Mouse (Mus musculus) embryonic facial prominence, embryonic 12.5 days (tissue): ENCODE measurements at regions not wholly inside any gene's neighbourhood (a gene's known extent, or its start where the extent isn't known, plus 50 kb on each side); places are given as distances from the start of the nearest gene placed in this dataset.

ENCODE experiments used
- ATAC-seq: fragments of 200-750 bp; cut with Nextera tagmentation; 2 replicates; pipeline ENCODE4 v1.8.0; 2017; ENCODE audit not compliant: insufficient number of reproducible peaks, insufficient read depth, low FRiP score, low TSS enrichment
- H3K27ac ChIP-seq: fragments of 300-500 bp; sonication (generic); 2 replicates; pipeline ENCODE4 v1.5.1; 2016; ENCODE audit warnings: mild to moderate bottlenecking
- H3K27me3 ChIP-seq: fragments of 300-500 bp; sonication (generic); 2 replicates; pipeline ENCODE4 v1.6.1; 2016; ENCODE audit warnings: mild to moderate bottlenecking, moderate library complexity
- H3K36me3 ChIP-seq: fragments of 300-500 bp; sonication (generic); 2 replicates; pipeline ENCODE4 v1.6.1; 2016; ENCODE audit warnings: mild to moderate bottlenecking
- H3K4me1 ChIP-seq: fragments of 300-500 bp; sonication (generic); 2 replicates; pipeline ENCODE4 v1.6.1; 2016
- H3K4me2 ChIP-seq: fragments of 300-500 bp; sonication (generic); replicated peaks from 2 replicates; pipeline ENCODE4 v1.6.1; 2016; ENCODE audit warnings: mild to moderate bottlenecking, moderate library complexity
- H3K4me3 ChIP-seq: fragments of 300-500 bp; sonication (generic); 2 replicates; pipeline ENCODE4 v1.5.1; 2016; ENCODE audit warnings: mild to moderate bottlenecking
- H3K9ac ChIP-seq: fragments of 300-500 bp; sonication (generic); 2 replicates; pipeline ENCODE4 v1.6.1; 2016; ENCODE audit warnings: mild to moderate bottlenecking, moderate library complexity
- H3K9me3 ChIP-seq: fragments of 300-500 bp; sonication (generic); 2 replicates; pipeline ENCODE4 v1.6.1; 2016; ENCODE audit warnings: mild to moderate bottlenecking, moderate library complexity
- WGBS: fragments of 180-500 bp; shearing (Covaris S2); methylation state at CpG from one replicate; pipeline ENCODE4 v1.1.7; 2016; 5-methylcytosine and 5-hydroxymethylcytosine counted together

GRCm38 (mm10) chr6:145310601-145311000, 60.6 kb upstream of the Kras start:
- Histone ChIP-seq H3K27me3 (no peaks in the 10 kb centered on the region), H3K4me1 (no peaks in the 10 kb centered on the region), H3K9me3 (no peaks in the 10 kb centered on the region), H3K4me2 (no peak overlapping the region), H3K36me3 (no peaks in the 10 kb centered on the region), H3K27ac (no peak overlapping the region), H3K9ac (no peak overlapping the region), H3K4me3 (no peak overlapping the region)
- ATAC-seq: no peak
- 42% methylated on average over 6 of the region's 6 CpGs for whole genome bisulfite sequencing

GRCm38 (mm10) chr6:145309025-145309424, 59.0 kb upstream of the Kras start:
- Histone ChIP-seq H3K9me3 (no peaks in the 10 kb centered on the region), H3K4me3 (no peak overlapping the region), H3K4me2 (no peak overlapping the region), H3K36me3 (no peaks in the 10 kb centered on the region), H3K9ac (no peak overlapping the region), H3K27me3 (no peaks in the 10 kb centered on the region), H3K27ac (no peak overlapping the region), H3K4me1 (no peaks in the 10 kb centered on the region)
- no peak for ATAC-seq
- WGBS: 86% methylated on average over 3 of the region's 3 CpGs

DNA sequence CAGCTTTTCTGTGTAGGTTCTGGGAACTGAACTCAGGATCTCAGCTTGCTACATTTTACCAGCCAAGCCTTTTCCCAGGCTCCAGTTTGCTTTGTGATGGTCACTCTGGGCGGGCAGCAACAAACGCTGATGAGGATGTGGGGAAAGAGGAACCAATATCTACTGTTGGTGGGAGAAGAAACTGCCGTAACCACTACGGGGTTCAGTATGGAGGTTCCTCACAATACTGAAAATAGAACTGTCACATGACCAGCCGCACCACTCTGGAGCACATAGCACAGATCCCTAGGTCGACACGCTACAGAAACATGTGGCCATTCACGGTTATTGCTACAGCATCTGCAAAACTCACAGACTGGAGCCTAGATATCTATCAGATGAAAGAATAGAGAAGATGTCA, 57.2 kb upstream of the Kras start:
- no peak overlapping the region for H3K4me2 ChIP-seq
- H3K27ac ChIP-seq: no peak overlapping the region
- H3K4me1 ChIP-seq: no peaks in the 10 kb centered on the region; the same call in 1 of the 2 replicates
- no peaks in the 10 kb centered on the region for H3K27me3 ChIP-seq
- no peaks in the 10 kb centered on the region for H3K36me3 ChIP-seq
- no peak for ATAC-seq
- H3K4me3 ChIP-seq: no peak overlapping the region
- no peak overlapping the region for H3K9ac ChIP-seq
- 90% methylated on average over 8 of the region's 8 CpGs for WGBS
- H3K9me3 ChIP-seq: no peaks in the 10 kb centered on the region

DNA sequence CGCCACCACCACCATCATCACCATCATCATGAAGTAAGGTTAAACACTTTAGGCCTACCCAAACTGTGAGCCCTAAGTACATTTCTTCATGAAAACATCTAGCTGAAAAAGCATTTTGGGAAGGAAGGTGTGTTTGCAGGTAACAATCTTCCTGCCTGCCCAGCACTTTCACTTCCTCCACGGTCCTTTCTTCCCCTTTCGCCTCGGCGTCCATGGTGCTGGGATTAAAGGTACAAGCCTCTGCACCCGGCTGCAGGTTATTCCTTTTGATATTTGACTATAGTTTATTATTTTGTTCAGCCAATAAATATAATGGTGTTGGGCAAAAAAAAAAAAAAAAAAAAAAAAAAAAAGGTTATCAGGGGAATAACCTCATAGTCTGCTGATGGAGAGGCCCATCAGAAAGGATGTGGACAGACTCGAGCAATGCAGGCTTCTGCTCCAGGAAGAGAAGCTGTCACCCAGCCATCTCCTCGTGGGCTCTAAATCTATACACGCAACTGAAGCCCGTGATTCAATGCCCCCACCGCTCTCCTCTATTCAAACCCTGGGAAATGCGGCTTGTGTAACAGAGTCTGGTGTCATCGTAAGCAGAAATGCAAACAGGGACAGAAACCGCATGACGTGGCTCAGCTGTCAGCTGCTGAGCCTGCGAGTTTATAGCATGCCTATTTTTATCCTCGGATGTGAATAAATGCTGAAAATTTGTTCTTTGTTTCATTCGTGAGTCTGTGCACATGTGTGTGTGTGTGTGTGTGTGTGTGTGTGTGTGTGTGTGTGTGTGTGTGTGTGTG, 56.5 kb upstream of the Kras start:
- Histone ChIP-seq H3K9me3 (no peaks in the 10 kb centered on the region), H3K9ac (no peak overlapping the region), H3K27me3 (no peaks in the 10 kb centered on the region), H3K4me2 (no peak overlapping the region), H3K4me1 (no peaks in the 10 kb centered on the region; the same call in 1 of the 2 replicates), H3K4me3 (no peak overlapping the region), H3K27ac (no peak overlapping the region), H3K36me3 (no peaks in the 10 kb centered on the region)
- WGBS: 78% methylated on average over 18 of the region's 18 CpGs
- ATAC-seq: no peak

- no peak overlapping the region for H3K4me2 ChIP-seq
- H3K4me1 ChIP-seq: no peaks in the 10 kb centered on the region; the same call in 1 of the 2 replicates
- no peak for ATAC-seq
- no peak overlapping the region for H3K27ac ChIP-seq
- no peaks in the 10 kb centered on the region for H3K27me3 ChIP-seq
- H3K36me3 ChIP-seq: no peaks in the 10 kb centered on the region
- WGBS: 95% methylated on average over 5 of the region's 5 CpGs
- no peaks in the 10 kb centered on the region for H3K9me3 ChIP-seq
- no peak overlapping the region for H3K9ac ChIP-seq
- H3K4me3 ChIP-seq: no peak overlapping the region
Observed at GRCm38 (mm10) chr6:145305669-145306068, 55.6 kb upstream of the Kras start.

- Histone ChIP-seq H3K4me1 (no peaks in the 10 kb centered on the region; the same call in 1 of the 2 replicates), H3K36me3 (no peaks in the 10 kb centered on the region), H3K4me3 (no peak overlapping the region), H3K27ac (no peak overlapping the region; the same call in 1 of the 2 replicates), H3K27me3 (no peaks in the 10 kb centered on the region), H3K4me2 (peak overlapping the region; percentile 2; the same call in 1 of the 2 replicates), H3K9me3 (no peaks in the 10 kb centered on the region), H3K9ac (no peak overlapping the region)
- 21% methylated on average over 18 of the region's 18 CpGs for WGBS
- ATAC-seq: 0 out of 2 replicates have a peak, but pooled peaks have one; percentile 44
Observed at GRCm38 (mm10) chr6:145303641-145304070, 53.6 kb upstream of the Kras start.

- Histone ChIP-seq H3K36me3 (no peaks in the 10 kb centered on the region), H3K27ac (no peak overlapping the region), H3K9me3 (no peaks in the 10 kb centered on the region), H3K27me3 (no peaks in the 10 kb centered on the region), H3K4me1 (no peaks in the 10 kb centered on the region; the same call in 1 of the 2 replicates), H3K9ac (no peak overlapping the region), H3K4me3 (no peak overlapping the region), H3K4me2 (peak overlapping the region; percentile 2; the same call in 1 of the 2 replicates)
- WGBS: 60% methylated on average over 22 of the region's 22 CpGs
- no peak for ATAC-seq
Observed at GRCm38 (mm10) chr6:145302907-145303640, 53.0 kb upstream of the Kras start.

DNA sequence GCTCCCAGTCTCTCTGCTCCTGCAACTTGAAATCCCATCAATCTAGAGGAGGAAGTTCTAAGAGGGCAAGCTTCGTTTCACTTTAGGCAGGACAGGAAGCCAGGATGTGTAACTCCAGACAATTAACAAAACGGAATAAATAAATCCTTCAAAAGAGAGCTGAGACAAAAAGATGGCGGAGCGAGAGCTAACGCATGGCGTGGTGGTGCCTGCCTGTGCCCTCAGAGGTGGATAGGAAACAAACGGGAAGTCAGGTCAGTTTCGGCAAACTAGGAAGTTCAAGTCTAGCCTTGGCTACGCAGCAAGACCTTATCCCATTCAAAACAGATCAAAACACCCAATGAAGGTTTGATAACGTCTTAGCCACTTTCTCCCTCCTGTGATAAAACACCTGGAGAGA, 52.1 kb upstream of the Kras start:
- H3K9me3 ChIP-seq: no peaks in the 10 kb centered on the region
- H3K27ac ChIP-seq: no peak overlapping the region
- ATAC-seq: no peak
- H3K27me3 ChIP-seq: no peaks in the 10 kb centered on the region
- H3K4me1 ChIP-seq: no peaks in the 10 kb centered on the region; the same call in 1 of the 2 replicates
- H3K4me3 ChIP-seq: no peak overlapping the region
- WGBS: 91% methylated on average over 10 of the region's 10 CpGs
- no peak overlapping the region for H3K4me2 ChIP-seq
- no peaks in the 10 kb centered on the region for H3K36me3 ChIP-seq
- no peak overlapping the region for H3K9ac ChIP-seq

- H3K27ac ChIP-seq: no peak overlapping the region
- no peaks in the 10 kb centered on the region for H3K9me3 ChIP-seq
- H3K36me3 ChIP-seq: no peaks in the 10 kb centered on the region
- H3K4me3 ChIP-seq: no peak overlapping the region
- H3K27me3 ChIP-seq: no peaks in the 10 kb centered on the region
- ATAC-seq: no peak
- WGBS: 55% methylated on average over 6 of the region's 6 CpGs
- H3K9ac ChIP-seq: no peak overlapping the region
- H3K4me1 ChIP-seq: no peaks in the 10 kb centered on the region; the same call in 1 of the 2 replicates
- H3K4me2 ChIP-seq: no peak overlapping the region
Observed at GRCm38 (mm10) chr6:145300266-145300858, 50.3 kb upstream of the Kras start.
